Mouse (Mus musculus): Measurements from ENCODE around the gene Fat1.

DNA sequence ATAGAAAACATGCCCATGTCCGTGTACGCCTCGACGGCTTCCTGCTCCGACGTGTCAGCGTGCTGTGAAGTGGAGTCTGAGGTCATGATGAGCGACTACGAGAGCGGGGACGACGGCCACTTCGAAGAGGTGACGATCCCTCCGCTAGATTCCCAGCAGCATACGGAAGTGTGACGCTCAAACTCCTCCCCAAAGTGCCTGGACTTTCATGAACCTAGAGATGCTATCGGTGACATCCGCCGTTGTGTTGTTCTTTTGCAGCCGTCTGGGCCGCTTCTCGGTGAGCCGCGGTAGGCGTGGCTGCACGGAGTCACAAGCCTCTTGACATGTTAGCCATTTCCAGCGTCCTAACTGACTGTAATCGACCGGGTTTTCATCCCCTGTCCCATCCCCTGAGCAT is 116.0 kb downstream of the Fat1 start:
- TF ChIP-seq TAL1 (IDR thresholded peaks at IDR 0.05; ENCODE audit: low read length), result no peak
- TF ChIP-seq ZNF384 (IDR thresholded peaks at IDR 0.05; ENCODE audit: low read depth, low read length), result no peak
- no peak for TF ChIP-seq GABPA (IDR thresholded peaks at IDR 0.05; ENCODE audit: low read depth, low read length)
- no peak for TF ChIP-seq USF2 (IDR thresholded peaks at IDR 0.05; ENCODE audit: borderline replicate concordance in 1 of 2, insufficient read depth in 1 of 2, low read depth in 1 of 2, low read length in 2 of 2)
